Mouse (Mus musculus): ENCODE results near the gene Slc34a1.

Gene Slc34a1

DNA sequence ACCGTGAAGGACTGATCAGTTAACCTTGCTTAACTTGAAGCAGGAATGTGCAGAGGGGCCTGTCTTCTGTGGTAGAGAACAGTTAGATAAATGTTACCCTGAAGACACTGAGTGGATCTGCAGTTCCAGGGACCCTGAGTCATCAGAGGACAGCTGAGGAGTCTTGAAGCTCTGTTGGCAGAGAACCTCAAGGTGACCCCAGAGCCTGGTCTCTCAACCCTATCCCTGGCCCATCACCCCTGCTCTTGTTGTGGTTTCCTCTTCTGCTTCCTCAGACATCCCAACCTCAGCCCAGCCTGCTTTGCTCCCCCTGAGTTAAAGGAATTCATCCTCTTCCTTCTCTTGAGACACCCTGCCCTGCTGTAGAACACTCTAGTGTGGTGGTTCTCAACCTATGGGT is at the start of gene Slc34a1:
Gene Slc34a1, plus strand, starts transcription at position 100 of the 400 bp plus-strand sequence.
- no peak for DNase-seq

DNA sequence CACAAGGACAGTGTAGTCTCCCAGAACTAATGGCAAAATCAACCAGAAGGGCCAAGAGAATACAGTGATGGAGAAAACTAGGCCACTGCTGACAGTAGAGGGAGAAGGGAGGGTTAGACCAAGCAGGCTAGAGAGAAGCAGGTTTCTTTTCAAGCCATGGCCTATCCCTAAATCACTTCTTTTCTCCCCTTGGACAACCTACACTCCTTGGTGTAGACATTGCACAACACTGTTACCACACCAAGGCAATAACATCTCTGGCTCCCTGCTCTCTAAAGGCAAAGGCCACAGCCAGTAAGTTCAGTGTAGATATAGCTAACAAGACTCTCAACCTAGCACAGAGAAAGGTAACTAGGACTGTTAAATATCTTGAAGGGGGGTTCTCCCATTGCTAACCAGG is 36.8 kb upstream of the Slc34a1 start:
- no peak for DNase-seq

DNA sequence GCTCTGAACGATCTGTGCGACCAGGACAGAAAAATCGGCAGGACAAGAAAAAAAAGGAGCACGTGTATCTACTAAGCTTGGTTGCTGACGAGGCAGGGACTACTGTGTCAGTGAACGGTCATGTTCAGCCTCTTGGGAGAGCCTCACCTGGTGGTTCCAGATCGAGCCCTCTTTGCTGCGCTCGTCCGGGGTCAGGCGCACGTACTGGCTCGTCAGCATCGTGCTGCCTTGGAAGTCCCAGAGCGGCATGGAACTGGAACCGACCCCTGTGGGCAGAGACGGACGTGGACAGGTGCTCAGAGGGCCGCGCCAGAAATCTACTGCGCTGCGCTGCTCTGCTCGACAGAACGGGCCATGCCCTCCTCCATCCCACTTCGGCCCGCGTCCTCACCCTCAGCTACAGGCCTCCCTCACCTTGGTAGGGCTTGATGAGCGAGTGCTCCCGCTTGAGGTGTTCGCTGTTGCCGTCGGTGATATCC is 36.0 kb upstream of the Slc34a1 start:
- DNase-seq, result no peak

DNA sequence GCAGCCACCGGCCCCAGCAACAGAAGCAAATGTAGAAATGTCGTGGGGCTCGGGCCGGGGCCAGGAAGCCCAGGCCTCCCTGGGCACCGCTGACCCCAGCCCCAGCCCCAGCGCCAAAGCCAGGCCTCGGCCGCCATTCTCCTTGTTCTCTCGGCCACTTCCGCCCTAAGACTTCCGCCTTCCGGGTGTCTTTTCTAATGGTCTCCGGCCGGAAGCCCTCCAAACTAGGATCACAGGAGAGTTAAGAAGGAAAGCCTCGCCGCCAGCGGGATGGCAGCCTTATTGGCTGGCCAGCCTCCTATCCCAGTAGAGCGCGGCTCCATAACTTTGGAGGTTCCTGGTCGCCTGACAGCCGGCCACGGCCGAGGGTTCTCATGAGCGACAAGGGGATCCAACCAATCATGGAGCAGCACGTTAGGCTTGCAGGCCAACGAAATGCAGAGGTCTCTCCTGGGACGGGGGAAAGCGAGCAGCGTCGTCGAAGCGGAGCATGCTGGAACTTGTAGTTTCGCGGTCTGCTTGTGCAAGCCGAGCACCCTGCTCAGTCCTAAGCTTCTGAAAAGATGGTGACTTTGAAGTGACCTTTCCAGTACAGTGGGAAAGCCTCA is 35.4 kb upstream of the Slc34a1 start, which contains the start of gene Lman2:
Gene Lman2, minus strand, starts transcription at position 331 of the 608 bp plus-strand sequence.
- DNase-seq, result peak; percentile 94

DNA sequence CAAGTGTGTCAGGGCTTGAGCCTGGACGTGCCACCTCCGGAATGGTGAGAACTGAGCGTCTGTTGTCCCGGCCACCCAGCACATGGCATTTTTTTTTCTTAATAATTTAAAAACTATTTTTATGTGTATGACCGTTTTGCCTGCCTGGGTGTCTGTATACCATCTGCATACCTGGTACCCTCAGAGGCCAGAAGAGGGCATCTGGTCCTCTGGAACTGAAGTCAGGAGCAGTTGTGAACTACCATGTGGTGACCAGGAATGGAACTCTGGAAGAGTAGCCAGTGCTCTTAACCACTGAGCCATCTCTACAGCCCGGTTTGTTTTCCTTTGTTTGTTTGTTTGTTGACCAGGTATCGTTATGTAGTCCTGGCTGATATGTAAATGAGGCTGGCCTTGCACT is 29.6 kb upstream of the Slc34a1 start:
- no peak for DNase-seq

DNA sequence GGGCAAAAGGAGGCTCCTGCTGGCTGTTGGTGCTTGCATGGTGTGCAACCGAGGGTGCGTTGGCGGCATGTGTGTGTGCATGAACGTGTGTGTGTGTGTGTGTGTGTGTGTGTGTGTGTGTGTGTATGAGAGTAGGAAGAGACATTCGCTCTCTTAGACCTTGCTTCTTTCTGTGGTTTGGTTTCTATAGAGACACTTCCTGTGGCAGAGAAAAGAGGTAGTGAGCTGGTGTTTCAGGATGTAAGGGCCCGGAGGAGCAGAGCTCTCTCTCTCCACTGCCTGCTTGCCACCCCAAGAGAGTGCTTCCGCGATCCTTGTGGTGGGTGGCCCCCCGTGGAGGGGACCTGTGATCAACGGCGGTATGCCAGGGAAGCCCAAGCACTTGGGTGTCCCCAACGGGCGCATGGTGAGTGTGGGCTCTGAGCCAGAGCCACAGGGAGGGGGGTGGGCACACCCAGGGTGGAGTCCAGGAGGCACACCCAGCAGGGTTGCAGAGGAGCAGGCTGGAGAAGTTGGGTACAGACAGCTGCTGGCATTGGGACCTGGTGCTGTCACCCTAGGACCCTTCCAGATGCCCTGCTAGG is 28.4 kb upstream of the Slc34a1 start, which contains the start of gene Rgs14:
Gene Rgs14, plus strand, starts transcription at position 202 of the 584 bp plus-strand sequence.
- DNase-seq, result no peak

DNA sequence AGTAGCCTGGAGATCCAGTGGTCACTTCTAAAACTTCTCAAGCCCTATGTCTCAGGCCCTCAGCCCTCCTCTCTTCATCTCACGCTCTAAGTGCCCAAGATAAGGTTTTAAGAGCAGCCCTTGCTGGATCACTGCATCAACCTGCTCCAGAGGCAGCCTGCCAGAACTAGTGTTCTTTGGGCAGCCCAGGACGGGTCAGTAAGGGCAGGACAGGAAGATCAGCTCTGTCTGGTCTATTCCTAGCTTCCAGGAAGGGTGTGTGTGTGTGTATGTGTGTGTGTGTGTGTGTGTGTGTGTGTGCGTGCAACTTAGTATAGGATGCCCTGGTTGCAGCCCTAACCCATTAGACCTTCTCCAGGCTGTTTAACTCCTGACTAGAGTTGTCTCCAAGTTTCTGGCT is 27.8 kb upstream of the Slc34a1 start:
- DNase-seq, result no peak

DNA sequence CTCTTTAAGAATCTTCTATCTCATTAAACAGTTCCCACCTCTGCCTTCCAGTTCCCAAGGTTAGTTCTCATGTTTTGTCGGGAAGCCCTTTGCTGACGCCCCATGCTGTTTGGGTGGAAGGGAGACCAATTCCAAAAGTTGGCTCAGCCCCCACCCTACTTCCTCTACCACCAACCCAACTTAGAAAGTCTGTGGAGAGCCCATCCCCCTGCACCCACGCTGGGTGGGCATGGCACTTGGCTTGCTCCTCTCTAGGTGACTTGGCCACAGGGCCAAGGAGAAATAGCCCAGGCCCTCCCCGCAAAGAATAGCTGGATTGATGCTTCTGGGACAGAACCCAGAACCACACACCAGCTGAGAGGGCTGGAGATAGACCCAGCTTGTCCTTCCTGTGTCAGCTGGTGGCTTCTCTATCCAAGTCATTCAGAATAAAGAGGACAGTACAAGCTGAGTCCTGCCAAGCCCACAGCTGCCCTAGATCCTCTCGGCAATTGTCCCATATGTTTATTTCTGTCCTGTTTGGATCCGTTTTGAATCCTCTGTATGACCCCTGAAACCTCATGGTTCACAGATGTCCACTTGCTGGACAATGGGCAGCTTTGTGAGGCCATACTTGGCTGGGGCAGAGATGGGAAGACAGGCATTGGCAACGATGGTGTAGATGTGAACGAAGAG is 26.8 kb upstream of the Slc34a1 start:
- no peak for DNase-seq

DNA sequence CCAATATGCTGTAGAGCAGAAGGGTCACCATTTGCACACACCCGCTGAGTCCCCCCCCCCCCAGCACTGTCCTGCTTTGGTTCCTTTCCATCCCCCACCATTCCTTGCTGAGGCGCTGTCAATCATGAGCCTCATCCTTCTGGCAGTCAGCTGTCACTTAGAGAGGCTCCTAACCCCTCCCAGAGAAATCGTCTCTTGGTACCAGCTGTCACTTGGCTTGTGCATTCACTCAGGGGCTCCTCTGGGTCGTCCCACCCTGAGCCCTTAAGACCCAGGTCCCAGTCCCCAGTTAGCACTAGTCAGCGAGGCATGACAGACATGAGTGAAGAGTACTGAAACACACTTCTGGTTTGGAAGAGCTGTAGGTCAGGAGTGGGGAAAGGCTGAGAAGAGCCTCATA is 26.2 kb upstream of the Slc34a1 start:
- DNase-seq, result no peak

DNA sequence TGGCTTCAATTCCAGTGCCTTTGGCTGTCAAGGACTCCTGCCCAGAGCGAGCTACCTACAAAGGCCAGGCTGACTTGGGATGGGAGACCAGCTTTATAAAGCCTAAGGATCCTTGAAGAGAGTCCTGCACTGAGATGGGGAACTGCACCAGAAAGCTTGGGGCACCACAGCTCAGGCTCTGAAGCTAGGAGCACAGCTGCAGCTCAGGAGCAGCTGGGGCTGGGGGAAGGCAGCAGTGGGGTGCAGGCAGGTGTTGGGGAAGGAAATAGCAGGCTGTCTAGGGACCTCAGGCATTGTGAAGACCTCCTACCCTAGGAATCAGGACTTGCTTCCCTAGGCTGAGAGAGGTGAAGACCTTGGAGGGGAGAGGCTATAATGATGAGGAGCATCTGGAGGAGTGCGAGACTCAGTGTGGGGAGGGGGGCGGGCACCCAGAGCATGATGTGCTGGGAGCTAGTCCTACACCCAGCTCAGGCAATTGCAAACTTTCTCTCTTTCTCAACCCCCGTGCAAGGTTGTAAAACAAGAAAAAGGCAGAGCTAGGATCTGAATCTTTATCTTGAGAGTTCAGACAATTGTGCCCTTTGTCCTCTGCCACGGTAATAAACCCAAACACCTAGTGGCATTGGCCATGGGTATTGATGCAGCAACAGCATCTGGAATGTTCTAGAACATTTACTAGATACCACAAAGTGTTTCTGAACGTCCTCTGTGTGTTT is 23.6 kb upstream of the Slc34a1 start:
- DNase-seq, result no peak

DNA sequence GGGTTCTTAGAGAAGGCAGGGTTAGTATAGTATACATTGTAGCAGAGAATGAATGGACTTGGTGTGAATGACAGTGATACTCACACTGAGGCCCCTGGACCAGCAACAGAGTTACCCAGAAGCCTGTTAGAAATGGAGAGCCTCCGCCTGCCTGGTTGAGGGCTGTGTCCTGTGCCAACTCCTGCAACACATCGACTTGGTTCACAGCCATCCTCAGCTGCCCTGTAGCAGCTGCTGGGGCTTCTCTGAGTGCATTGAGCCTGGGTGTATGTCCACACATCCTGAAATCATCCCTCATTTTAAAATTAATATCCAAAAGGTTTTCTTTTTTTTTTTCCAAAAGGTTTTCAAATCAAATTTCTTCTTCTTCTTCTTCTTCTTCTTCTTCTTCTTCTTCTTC is 22.1 kb upstream of the Slc34a1 start:
- DNase-seq, result no peak

DNA sequence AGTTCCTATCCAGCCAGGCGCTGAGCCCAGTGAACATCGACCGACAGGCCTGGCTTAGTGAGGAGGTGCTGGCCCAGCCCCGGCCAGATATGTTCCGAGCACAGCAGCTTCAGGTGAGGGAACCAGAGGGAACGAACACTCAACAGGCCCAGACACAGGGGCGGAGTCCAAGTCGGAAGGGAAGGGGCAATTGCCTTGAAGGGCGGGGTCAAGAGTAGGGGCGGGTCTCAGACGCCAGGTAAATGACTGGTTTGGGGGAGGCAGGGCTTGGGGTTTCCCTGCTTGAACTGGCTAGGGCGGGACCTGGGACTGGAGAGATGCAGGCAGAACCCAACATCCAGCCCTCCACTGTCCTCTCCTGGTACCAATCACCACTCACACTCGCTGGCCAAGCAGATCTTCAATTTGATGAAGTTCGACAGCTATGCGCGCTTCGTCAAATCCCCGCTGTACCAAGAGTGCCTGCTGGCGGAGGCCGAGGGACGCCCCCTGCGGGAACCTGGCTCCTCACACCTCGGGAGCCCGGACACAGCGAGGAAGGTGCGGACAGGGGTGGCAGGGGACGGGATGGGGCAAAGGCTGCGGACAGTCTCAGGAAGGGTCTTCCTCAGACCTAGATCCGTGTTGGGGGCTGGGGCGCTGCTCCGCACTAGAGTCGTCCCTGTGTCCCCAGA is 18.9 kb upstream of the Slc34a1 start:
- no peak for DNase-seq

DNA sequence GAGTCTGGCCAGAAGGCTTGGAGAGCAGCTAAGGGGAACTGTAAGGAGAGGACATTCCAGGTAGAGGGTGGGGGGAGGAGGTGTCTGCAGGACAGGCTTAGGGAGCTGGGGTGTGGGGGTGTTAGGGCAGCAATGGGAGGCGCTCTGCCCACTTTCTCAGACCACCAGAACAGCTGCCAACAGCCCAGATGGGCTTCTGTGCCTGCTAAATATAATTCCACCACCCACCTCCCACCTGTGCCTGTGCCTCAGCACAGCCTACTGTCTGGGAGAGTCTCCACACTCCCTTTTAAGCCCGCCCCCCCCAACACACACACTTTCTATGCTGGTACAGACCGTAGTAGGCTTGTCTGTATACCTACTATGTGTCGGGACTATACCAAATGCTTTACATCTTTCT is 16.2 kb upstream of the Slc34a1 start:
- no peak for DNase-seq

DNA sequence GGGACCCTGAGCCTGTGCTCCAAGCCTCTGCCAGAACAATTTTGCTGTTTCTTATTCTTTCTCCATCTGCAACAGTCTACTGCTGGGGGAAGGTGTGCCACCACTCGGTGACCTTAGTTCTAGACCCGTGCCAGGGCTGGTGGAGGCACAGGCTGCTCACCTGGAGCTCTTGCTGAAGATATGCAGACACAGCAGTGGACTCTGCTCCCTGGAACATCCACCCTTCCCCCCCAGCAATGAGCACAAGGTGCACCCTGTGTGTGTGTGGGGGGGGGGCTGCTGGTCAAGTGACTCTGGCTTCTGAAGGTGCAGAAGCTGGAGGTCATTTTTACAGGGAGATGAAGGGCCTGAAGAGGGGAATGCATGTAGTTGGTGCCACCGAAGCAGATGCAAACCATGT is 7.3 kb upstream of the Slc34a1 start:
- no peak for DNase-seq

DNA sequence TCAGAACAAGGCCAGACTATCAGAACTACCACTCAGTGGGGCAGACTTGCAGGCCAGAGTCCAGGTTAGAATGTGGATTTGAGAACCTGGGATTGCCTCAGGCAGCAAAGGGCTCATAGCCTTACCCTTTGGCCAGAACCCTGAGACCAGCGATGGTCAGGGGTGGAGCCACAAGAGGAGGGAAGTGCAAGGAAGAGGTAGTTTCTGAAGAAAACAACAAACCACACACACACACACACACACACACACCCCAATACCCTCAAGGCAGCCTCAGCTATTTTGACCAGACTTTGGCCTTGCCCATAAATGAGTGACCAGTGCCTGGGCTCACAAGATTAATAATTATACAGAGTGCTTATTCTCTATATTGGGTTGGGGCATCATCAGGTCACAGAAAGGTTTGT is 6.4 kb upstream of the Slc34a1 start:
- no peak for DNase-seq

DNA sequence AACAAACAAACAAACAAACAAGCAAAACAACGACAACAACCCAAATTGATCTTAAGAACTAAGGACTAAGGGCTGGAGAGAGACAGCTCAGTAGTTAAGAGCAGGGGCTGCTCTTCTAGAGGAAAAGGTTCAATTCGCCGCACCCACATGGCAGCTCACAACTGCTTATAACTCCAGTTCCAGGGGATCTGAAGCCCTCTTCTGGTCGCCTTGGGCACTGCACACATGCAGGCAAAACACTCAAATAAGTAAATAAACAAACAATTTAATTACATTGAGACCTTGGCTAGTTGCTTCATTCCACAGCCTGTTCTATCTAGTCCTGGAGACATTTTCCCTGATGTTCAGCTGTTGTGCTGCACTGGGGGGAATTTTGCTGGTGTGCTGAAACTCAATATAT is 5.1 kb upstream of the Slc34a1 start:
- no peak for DNase-seq

DNA sequence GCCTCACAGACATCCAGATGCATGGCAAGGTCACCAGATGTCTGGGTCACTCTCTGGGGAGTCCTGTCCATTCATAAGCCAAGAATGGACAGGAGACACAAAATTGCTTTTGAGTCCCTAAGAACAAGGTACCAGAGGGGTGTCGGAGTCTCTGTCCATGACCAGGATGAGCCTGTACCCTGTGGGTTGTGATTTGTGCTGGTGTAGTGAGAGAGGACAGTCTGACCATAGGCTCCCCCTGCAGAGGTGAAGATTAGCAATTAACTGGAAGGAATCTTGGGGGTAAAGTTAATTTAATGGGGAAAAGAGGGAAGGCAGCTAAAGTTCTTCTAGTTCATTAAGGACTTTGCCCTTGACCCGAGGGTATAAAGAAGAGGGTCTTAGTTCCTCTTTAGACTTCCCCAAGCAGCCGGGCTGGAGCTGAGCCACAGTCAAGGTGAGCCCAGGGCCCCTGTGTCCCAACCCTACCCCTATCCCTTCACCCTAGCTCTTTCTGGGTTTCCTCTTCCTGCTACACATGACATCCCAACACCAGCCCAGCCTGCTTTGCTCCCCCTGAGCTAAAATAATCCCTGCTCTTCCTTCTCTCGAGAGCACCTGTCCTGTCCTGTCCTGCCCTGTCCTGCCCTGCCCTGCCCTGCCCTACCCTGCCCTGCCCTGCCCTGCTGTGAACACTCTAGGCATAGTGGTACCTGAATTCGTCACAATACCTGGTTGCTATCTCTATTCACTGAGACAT is 1.5 kb downstream of the Slc34a1 start:
- no peak for DNase-seq

DNA sequence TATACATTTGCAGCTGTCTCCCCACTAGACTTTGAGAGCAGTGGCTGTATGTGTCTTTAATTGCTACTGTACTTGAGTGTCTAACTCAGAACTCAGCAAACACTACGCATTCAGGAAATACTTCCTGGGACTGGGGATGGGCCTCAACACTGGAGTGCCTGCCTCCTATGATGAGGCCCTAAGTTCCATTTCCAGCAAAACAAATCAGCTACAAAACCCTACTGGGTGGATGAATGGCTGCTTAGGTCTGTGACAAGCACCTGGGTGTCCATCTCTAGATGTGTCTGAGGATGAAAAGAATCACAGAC is 2.0 kb downstream of the Slc34a1 start:
- DNase-seq, result no peak

DNA sequence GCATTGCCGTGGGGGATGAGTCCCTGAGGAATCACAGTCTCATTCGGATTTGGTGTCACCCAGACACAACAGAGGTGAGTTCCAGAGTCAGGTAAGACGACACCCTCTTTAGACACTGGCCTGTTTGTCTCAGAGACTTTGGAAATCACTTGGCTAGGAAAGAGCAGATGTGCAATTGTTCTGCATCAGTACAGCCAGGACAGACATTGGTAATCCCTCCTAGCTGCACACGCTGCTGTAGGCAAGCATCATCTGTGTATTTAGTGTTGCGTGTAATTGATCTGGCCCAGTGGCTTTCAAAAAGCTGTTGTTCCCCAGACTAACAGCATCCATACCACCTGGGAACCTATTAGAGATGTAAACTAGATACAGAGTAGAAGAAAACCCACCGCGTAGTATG is 5.3 kb downstream of the Slc34a1 start:
- no peak for DNase-seq

DNA sequence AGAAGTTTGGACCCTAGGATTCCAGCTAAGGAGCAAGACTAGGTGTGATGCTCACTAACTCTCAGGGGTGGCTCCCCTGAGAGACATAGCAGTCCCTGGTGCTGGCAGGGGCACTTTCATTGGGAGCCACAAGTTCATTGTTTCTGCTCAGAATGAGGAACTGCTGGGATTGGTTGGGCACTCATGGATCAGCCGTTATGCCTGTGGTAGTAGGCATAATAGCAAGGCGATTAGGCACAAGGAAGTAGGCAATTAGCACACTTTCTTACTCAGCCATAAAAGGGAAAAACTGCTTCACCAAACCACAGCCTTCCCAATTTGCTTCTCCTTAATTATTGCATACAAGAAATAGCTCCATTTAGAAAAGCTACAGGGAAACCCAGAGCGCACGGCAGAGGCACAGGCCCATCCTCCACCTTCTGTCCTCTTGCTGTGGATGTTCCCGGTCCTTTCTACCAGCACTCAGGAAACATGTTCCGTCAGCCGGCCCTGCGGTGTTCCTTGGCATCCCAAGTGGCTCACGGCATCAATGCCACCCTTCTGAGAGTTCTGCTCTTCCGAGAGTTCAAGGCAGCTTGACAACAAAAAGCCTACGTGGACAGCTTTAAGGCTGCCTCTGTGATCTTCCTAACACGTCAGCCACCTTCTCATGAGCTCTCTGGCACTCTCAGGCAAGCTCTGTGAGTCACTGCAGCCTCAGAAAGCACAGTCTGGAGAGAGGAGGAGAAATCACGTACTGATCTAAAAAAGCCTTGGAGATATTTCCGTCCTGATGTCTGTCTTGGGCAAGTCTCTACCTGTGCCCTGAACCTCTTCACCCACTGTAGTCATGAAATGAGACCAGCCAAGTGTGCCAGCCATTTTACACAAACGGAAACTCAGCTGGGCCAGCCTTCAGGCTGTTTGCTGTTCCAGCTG is 6.2 kb downstream of the Slc34a1 start:
- no peak for DNase-seq

Data from cerebellum, adult 8-10 months (tissue).